Mouse (Mus musculus) embryonic fibroblast, embryonic 13.5 days (primary cell): ENCODE data around the gene Slc24a4. TPM values are rescaled to one million over a fixed set of nuclear protein-coding genes. Genes with fewer than 3 reads are reported as not detected.

Experiments used
- H3K27ac ChIP-seq: 2 replicates; pipeline ENCODE4 v1.5.1; 2012; ENCODE audit warnings: low read length, control low read depth, inconsistent platforms; ENCODE audit not compliant: insufficient read depth
- H3K4me1 ChIP-seq: 2 replicates; pipeline ENCODE4 v1.6.1; 2011; ENCODE audit warnings: low read length; ENCODE audit not compliant: control insufficient read depth, insufficient read depth
- H3K4me3 ChIP-seq: 2 replicates; pipeline ENCODE4 v1.5.1; 2011; ENCODE audit warnings: mild to moderate bottlenecking, control low read depth, low read length; ENCODE audit not compliant: insufficient read depth
- CTCF ChIP-seq: IDR thresholded peaks from 2 replicates; pipeline ENCODE4 v1.5.1; 2011; ENCODE audit warnings: mild to moderate bottlenecking, control low read depth, low read length, moderate library complexity, borderline replicate concordance; ENCODE audit not compliant: insufficient read depth
- POLR2A ChIP-seq: IDR thresholded peaks from 2 replicates; pipeline ENCODE4 v1.6.1; 2011; ENCODE audit warnings: low read depth, mild to moderate bottlenecking, control low read depth, low read length, moderate library complexity
- polyA plus RNA-seq: library from polyadenylated mRNA; stranded (reverse); fragments of >200 nt; gene quantifications from 2 replicates; pipeline ENCODE4 v1.2.4, GENCODE M21; 2011; ENCODE audit warnings: low read depth; ENCODE audit not compliant: missing spikeins, insufficient read length

The Slc24a4 gene
- polyA plus RNA-seq, 1 experiment: not detected

DNA sequence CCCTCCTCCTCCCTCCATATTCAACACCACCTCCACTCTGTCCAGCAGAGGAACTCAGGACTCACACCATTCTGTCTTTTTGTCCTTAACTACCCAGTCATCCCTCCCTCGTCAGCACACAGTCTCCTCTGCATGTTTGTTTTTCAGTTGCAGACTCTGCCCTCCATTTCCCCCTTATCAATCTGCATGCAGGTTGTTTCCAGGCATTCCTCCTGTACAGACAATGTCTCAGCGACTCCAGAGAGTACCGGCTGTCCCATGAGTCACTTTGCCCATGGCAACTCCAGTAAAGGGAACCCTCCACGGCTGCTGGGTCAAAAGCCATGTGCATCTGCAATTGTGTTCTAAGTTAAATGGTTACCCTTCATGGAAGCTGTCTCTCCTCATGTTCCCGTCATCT is 170.7 kb downstream of the Slc24a4 start:
- Histone ChIP-seq H3K27ac (no peak overlapping the region), H3K4me3 (no peak overlapping the region)
- TF ChIP-seq CTCF (no peak), POLR2A (no peak)

DNA sequence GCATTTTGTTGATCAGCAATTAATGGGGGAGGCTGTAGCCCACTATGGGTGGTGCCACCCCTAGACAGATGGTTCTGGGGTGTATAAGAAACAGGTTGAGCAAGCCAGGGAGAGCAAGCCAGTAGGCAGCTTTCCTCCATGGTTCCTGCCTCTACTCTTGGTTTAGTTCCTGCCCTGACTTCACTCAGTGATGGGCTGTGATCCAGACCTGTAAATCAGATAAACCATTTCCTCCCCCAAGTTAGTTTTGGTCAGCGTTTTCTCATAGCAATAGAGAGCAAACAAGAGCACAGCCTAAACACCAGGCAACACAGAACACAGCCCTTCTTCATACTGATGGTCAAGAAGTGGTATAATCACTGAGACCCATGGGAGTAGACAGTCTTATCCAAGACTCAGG is 173.1 kb downstream of the Slc24a4 start:
- TF ChIP-seq CTCF: no peak
- H3K4me1 ChIP-seq: peaks cover 4% of the 10 kb centered on the region; the same call in 1 of the 2 replicates
- H3K4me3 ChIP-seq: no peak overlapping the region
- H3K27ac ChIP-seq: no peak overlapping the region

More for the DNA sequence above, 170.7 kb downstream of the Slc24a4 start:
- H3K4me1 ChIP-seq: peaks cover 10% of the 10 kb centered on the region; the same call in 1 of the 2 replicates

DNA sequence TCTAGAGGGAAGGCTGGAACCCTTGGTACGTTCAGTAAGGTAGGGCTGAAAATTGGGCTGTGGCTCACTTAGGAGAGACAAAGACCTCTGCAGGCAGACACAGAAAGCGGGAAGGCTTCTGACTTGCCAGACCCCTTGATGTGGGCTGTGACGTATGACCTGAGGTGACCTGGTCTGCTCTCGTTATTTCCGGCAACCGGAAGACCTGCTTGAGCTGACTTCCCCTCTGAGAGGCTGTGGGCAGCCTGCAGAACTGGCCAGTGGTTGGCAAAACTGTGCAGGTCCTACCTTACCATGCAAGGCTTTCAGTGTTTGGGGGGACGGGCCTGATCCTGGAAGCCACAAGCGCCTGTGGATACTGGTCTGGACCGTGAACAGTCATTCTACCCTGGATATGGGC is 173.8 kb downstream of the Slc24a4 start:
- Histone ChIP-seq H3K27ac (no peak overlapping the region), H3K4me3 (no peak overlapping the region), H3K4me1 (peaks cover 4% of the 10 kb centered on the region; the same call in 1 of the 2 replicates)
- TF ChIP-seq POLR2A (no peak), CTCF (no peak)

DNA sequence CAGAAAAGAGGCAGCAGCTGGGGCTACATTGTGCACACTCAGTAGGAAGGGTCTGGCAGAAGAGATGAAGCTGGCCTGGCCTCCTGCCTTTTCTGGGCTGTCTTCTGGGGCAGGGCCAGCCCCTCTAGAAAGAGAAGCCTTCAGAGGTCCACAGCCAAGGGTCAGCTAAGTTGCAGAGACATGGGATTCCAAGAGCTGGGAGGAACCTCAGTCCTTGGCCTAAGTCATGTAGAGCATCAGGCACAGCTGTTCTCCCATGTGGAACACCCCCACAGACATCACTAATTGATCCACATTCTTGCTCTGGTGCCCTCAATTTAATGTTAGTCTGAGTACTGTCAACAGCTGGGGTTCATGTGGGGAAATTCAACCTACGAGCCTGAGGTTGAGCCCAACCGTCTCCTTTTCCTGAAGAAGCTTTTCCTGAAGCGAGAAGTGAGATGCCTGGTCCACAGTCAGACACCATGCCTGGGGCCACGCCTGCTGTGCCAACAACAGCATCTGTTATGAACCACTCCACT is 174.4 kb downstream of the Slc24a4 start:
- no peak overlapping the region for H3K27ac ChIP-seq
- TF ChIP-seq CTCF (no peak), POLR2A (no peak)
- H3K4me3 ChIP-seq: no peak overlapping the region
- H3K4me1 ChIP-seq: peaks cover 4% of the 10 kb centered on the region; the same call in 1 of the 2 replicates

DNA sequence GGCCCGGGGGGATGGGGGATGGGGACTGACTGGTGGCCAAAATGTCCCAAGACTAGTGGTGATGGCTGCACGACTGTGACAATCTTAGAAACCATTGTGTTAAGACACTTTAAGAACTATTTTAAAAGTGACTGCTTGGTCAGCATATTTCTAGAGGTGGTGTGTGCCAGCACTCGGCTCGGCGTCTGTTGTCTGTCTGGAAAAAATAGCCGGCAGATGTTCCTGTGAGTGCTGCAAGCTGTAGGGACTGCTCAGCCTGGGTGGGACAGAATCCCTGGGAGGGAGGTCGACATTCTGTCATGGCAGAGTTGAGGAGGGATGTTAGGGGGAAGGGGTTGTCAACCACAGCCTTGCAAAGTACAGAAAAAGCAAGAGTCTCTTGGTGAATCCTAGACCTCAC is 175.3 kb downstream of the Slc24a4 start:
- no peak overlapping the region for H3K27ac ChIP-seq
- H3K4me1 ChIP-seq: peaks cover 10% of the 10 kb centered on the region
- no peak overlapping the region for H3K4me3 ChIP-seq
- TF ChIP-seq POLR2A (no peak), CTCF (no peak)

DNA sequence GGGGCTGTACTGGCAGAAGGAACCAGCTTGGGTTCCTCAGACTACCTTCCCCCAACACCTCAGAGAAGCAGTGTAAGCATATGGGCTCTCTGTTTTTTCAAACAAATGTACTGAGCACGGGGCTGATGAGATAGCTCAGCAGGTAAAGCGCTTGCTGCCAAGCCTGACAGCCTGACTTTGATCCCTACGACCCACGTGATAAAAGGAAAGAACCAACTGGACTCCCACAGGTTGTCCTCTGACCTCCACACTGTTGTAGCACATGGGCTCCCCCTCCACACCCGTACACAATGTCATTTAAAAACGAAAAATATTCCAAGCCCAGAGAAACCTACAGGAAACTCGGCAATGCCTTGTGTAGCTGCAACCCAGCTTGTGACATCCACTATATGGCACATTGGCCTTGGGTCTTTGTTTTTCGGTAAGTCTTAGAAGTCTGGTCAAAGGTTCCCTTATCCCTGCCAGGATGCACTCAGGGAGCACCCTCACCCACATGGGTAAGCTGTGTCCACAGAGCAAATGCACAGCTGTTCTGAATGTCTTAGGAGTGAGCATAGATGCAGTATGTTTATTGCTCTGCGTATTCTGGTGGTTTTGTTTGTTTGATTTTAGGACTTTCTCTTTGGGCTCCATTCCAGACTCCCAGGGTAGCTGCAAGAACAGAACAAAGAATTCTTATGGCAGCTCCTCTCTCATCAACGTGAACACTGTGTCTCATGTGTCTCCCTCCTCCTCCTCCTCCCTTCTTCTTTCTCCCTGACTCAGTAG is 176.7 kb downstream of the Slc24a4 start:
- Histone ChIP-seq H3K4me3 (no peak overlapping the region), H3K27ac (no peak overlapping the region), H3K4me1 (peaks cover 6% of the 10 kb centered on the region; the same call in 1 of the 2 replicates)
- TF ChIP-seq CTCF (no peak), POLR2A (no peak)

DNA sequence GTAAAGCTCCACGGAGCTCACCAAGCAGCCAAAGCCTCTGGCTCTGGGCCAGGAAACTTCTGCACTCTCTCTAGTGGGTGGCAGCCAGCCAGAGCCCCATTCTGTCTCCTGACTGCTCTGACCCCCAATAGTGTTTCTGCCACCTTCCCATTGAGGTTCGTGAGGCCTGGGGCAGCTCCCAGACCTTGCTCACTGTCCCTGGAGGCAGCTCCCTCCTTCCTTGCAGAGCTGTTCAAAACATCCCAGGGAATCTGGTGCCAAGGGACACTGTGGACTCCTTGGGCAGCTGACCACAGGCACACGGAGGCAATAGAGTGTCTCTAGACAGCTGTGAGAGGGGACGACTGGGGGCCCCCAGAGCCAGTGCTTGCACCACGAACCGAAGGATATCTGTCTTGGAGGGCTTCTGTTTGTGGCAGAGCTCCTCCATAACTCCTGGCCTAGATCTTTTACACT is 179.5 kb downstream of the Slc24a4 start:
- Histone ChIP-seq H3K4me1 (peaks cover 6% of the 10 kb centered on the region; the same call in 1 of the 2 replicates), H3K27ac (no peak overlapping the region), H3K4me3 (no peak overlapping the region)
- TF ChIP-seq POLR2A (no peak), CTCF (no peak)

DNA sequence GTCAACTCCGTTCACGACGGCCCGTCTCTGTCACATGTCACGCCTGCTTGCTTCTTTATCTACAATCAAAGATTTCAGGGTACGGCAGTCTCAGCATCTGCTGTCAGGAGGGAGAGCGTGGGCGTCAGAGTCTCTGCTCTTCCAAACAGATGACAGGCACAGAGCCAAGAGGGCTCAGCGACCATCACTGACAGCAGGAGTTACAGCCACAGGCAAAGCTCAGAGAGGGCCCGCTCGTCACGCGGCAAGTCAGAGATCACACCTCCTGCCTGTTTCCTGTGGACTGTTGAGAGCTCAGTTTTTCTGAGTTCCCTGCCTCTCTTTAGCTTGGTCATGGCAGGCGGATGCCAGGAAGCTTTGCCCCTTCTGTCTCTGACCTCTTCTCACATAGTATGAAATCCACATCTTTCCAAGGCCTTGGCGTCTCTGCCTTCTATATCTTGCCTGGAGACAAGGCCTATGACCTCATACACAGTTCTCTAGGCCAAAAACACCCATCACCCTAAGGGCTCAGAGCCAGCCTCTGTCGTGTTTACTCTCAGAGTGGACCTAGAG is 180.0 kb downstream of the Slc24a4 start:
- peaks cover 6% of the 10 kb centered on the region; the same call in 1 of the 2 replicates for H3K4me1 ChIP-seq
- no peak overlapping the region for H3K4me3 ChIP-seq
- H3K27ac ChIP-seq: no peak overlapping the region
- TF ChIP-seq CTCF (no peak), POLR2A (no peak)

DNA sequence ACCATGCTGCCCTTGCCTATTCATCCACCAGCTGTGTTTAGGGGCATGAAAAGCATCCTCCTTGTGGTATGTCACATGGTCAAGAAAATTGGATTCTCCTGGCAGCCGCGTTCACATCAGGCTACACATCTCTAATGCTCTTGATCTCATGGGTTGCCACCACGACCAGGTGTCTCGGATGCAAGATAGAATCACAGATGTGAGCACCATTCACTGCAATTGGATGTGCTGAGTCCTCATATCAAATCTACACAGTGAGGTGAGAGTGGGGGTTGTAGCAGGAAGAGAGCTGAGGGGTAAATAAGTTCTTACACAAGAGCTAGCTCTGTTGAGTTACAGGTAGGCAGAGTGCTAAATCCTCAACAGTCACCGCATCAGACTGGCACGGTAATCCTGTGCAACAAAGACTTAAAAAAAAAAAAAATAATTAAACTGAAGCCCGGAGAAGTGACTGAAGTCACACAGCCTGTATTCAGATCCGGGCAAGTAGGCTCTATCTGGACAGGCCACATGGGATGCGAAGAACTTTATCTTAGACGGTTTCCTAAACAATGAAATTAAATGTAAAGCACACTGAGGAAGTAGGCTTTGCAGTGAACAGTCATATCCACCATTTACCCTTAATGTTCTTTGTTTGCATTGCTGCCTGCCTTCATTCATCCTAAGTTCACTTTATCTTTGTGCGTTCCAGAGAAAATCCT is 180.7 kb downstream of the Slc24a4 start:
- H3K4me3 ChIP-seq: no peak overlapping the region
- H3K27ac ChIP-seq: no peak overlapping the region
- TF ChIP-seq POLR2A (no peak), CTCF (no peak)
- H3K4me1 ChIP-seq: peaks cover 6% of the 10 kb centered on the region; the same call in 1 of the 2 replicates

DNA sequence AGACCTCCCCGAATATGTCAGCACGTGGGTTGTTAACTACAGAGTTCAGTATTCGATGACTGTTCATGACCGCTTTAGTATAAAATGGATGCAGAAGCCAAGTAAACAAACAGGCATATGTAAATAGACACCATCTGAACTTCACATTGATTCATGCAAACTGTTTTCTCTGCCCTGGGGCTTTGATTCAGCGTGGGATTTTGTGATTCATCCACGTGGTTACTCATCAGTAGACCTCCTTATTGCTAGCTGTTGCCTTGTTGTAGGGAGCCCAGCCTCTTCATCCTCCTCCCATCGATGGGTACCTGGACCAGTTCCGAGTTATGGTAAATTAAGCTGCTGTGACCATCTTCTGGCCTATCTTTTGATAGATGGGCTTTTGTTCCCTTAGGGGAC is 181.3 kb downstream of the Slc24a4 start:
- TF ChIP-seq CTCF (no peak), POLR2A (no peak)
- no peak overlapping the region for H3K4me3 ChIP-seq
- H3K27ac ChIP-seq: no peak overlapping the region
- peaks cover 6% of the 10 kb centered on the region; the same call in 1 of the 2 replicates for H3K4me1 ChIP-seq
